In genomic region chr5:136427772-136428497, GRCm38 (mm10) we compare ENCODE assay signal across 8 mouse cellular contexts.
DNase-seq lines count a peak whose midpoint lies in the region; ATAC-seq lines count a peak whose summit lies in the region.

No protein-coding gene starts in this region.

- peak overlapping the region; percentile 56 for H3K27ac ChIP-seq in forebrain, embryonic 16.5 days (ENCODE audit: low read length)
- H3K27ac ChIP-seq in hindbrain, embryonic 13.5 days: peak overlapping the region; percentile 76

- 51% methylated on average over 13 of the region's 13 CpGs for WGBS in forebrain, embryonic 16.5 days
- WGBS in hindbrain, embryonic 13.5 days: 59% methylated on average over 13 of the region's 13 CpGs

- no peak overlapping the region for H3K9ac ChIP-seq in forebrain, embryonic 16.5 days (replicated peaks; ENCODE audit: low read depth, low read length)
- 0 out of 2 replicates have a peak overlapping the region, but pooled peaks have one; percentile 10 for H3K9ac ChIP-seq in hindbrain, embryonic 13.5 days

- intact Hi-C loops in left cerebral cortex, postnatal 10 days (cut with DNase I): no loop called here

- 0 out of 2 replicates have a peak overlapping the region, but pooled peaks have one; percentile 2 for H3K4me2 ChIP-seq in forebrain, embryonic 16.5 days (ENCODE audit: low read length)
- no peak overlapping the region for H3K4me2 ChIP-seq in hindbrain, embryonic 13.5 days

- H3K36me3 ChIP-seq in forebrain, embryonic 16.5 days (ENCODE audit: control insufficient read depth, insufficient read depth): no peaks in the 10 kb centered on the region
- H3K36me3 ChIP-seq in hindbrain, embryonic 13.5 days: no peaks in the 10 kb centered on the region

- no peaks in the 10 kb centered on the region for H3K9me3 ChIP-seq in forebrain, embryonic 16.5 days (ENCODE audit: control insufficient read depth, low read length)
- no peaks in the 10 kb centered on the region for H3K9me3 ChIP-seq in hindbrain, embryonic 13.5 days

- ATAC-seq in forebrain, embryonic 16.5 days: peak; percentile 31; the same call in 1 of the 2 replicates
- ATAC-seq in hindbrain, embryonic 13.5 days (ENCODE audit: low FRiP score): no peak
- ATAC-seq in inflammation-experienced regulatory T-cells, adult 6 months: no peak

- H3K4me3 ChIP-seq in forebrain, embryonic 16.5 days (replicated peaks; ENCODE audit: low read length): no peak overlapping the region
- no peak overlapping the region for H3K4me3 ChIP-seq in hindbrain, embryonic 13.5 days

- H3K4me1 ChIP-seq in forebrain, embryonic 16.5 days (replicated peaks; ENCODE audit: control insufficient read depth, insufficient read depth, low read length): peaks cover 19% of the 10 kb centered on the region
- peaks cover 29% of the 10 kb centered on the region for H3K4me1 ChIP-seq in hindbrain, embryonic 13.5 days (replicated peaks)

- no peaks in the 10 kb centered on the region for H3K27me3 ChIP-seq in forebrain, embryonic 16.5 days (replicated peaks; ENCODE audit: control insufficient read depth, insufficient read depth, low read length)
- H3K27me3 ChIP-seq in hindbrain, embryonic 13.5 days: no peaks in the 10 kb centered on the region

- peak; percentile 16 for DNase-seq in layer of hippocampus, adult 9-10 months (ENCODE audit: low spot score)
- no peak for DNase-seq in layer of hippocampus, postnatal 25 days (ENCODE audit: extremely low spot score in 1 of 2, low spot score in 1 of 2)
- DNase-seq in left cerebral cortex, postnatal 10 days (ENCODE audit: extremely low spot score in 1 of 2, low spot score in 2 of 2): peak; percentile 48 to 55
- DNase-seq in right cerebral cortex, postnatal 14 days: peak; percentile 32
- DNase-seq in cerebellum, adult 11-12 months: no peak

Comparison
In these comparisons a context has a peak if more than half of its experiments do, and no peak if none do; other contexts are left out.
1. DNase-seq: peak in layer of hippocampus, adult 9-10 months (single experiment), left cerebral cortex, postnatal 10 days (2 of 2) and right cerebral cortex, postnatal 14 days (single experiment); none in layer of hippocampus, postnatal 25 days (0 of 2) and cerebellum, adult 11-12 months (single experiment).